Mouse (Mus musculus) lung, postnatal 0 days (tissue): ENCODE results near the gene Slc6a9. TPM values are rescaled to one million over a fixed set of nuclear protein-coding genes. Genes with fewer than 3 reads are reported as not detected.

Experiments
- ATAC-seq: fragments of 200-750 bp; cut with Nextera tagmentation; 2 replicates; pipeline ENCODE4 v1.8.0; 2017; ENCODE audit warnings: moderate library complexity
- DNase-seq: peaks from one replicate; pipeline ENCODE4 v3.0.0-alpha.2; 2016; ENCODE audit warnings: low spot score
- H3K27ac ChIP-seq: fragments of 300-500 bp; sonication (generic); 2 replicates; pipeline ENCODE4 v1.5.1; 2014; ENCODE audit warnings: antibody characterized with exemption, mild to moderate bottlenecking, low read length, mixed read lengths
- H3K27me3 ChIP-seq: fragments of 300-500 bp; sonication (generic); replicated peaks from 2 replicates; pipeline ENCODE4 v1.6.1; 2014; ENCODE audit warnings: low read length, mixed read lengths; ENCODE audit not compliant: insufficient read depth
- H3K36me3 ChIP-seq: fragments of 300-500 bp; sonication (generic); 2 replicates; pipeline ENCODE4 v1.6.1; 2014; ENCODE audit warnings: low read length, mixed read lengths; ENCODE audit not compliant: insufficient read depth
- H3K4me1 ChIP-seq: fragments of 300-500 bp; sonication (generic); 2 replicates; pipeline ENCODE4 v1.6.1; 2014; ENCODE audit warnings: antibody characterized with exemption, low read depth, low read length, mixed read lengths; ENCODE audit not compliant: insufficient read depth
- H3K4me2 ChIP-seq: fragments of 300-500 bp; sonication (generic); replicated peaks from 2 replicates; pipeline ENCODE4 v1.6.1; 2014; ENCODE audit warnings: low read depth, mild to moderate bottlenecking, low read length, moderate library complexity, mixed read lengths
- H3K4me3 ChIP-seq: fragments of 300-500 bp; sonication (generic); 2 replicates; pipeline ENCODE4 v1.5.1; 2014; ENCODE audit warnings: low read depth, low read length
- H3K9ac ChIP-seq: fragments of 300-500 bp; sonication (generic); replicated peaks from 2 replicates; pipeline ENCODE4 v1.6.1; 2014; ENCODE audit warnings: low read depth, mild to moderate bottlenecking
- H3K9me3 ChIP-seq: fragments of 300-500 bp; sonication (generic); 2 replicates; pipeline ENCODE4 v1.6.1; 2016; ENCODE audit warnings: low read length, mixed read lengths
- CTCF ChIP-seq: IDR thresholded peaks from 2 replicates; pipeline ENCODE4 v1.5.1; 2016; ENCODE audit warnings: antibody characterized with exemption, mild to moderate bottlenecking
- EP300 ChIP-seq: IDR thresholded peaks from 2 replicates; pipeline ENCODE4 v1.6.1; 2016; ENCODE audit warnings: antibody characterized with exemption, mild to moderate bottlenecking, control low read depth
- WGBS: fragments of 180-500 bp; shearing (Covaris S2); extraction: QIAGEN DNeasy Blood & Tissue Kit; methylation state at CpG from one replicate; pipeline ENCODE4 v1.1.7; 2014; 5-methylcytosine and 5-hydroxymethylcytosine counted together
- polyA plus RNA-seq: library from polyadenylated mRNA; unstranded; fragments of >200 nt; fragmentation: Nextera tagmentation; extraction: Ambion mirVana; gene quantifications from 2 replicates; pipeline ENCODE4 v1.2.1, GENCODE M21; 2015

The Slc6a9 gene
- polyA plus RNA-seq, 1 experiment from 2014 or later, result 19.1 TPM

GRCm38 (mm10) chr4:117898111-117898510 lies 63.8 kb downstream of the Slc6a9 start:
- peak; percentile 90 for ATAC-seq

GRCm38 (mm10) chr4:117904094-117904493 lies 69.8 kb downstream of the Slc6a9 start:
- 88% methylated on average over 10 of the region's 10 CpGs for WGBS
- no peak for ATAC-seq
- no peak overlapping the region for H3K4me2 ChIP-seq

More at GRCm38 (mm10) chr4:117898111-117898510, 63.8 kb downstream of the Slc6a9 start:
- Histone ChIP-seq H3K36me3 (peaks cover 28% of the 10 kb centered on the region), H3K4me1 (no peaks in the 10 kb centered on the region), H3K27ac (no peak overlapping the region), H3K4me3 (no peak overlapping the region), H3K4me2 (no peak overlapping the region), H3K9me3 (no peaks in the 10 kb centered on the region), H3K9ac (no peak overlapping the region), H3K27me3 (no peaks in the 10 kb centered on the region)
- DNase-seq, result peak; percentile 81
- peak; percentile 86 for TF ChIP-seq EP300
- no peak for TF ChIP-seq CTCF
- whole genome bisulfite sequencing, result 49% methylated on average over 3 of the region's 3 CpGs

GRCm38 (mm10) chr4:117904761-117905160 lies 70.5 kb downstream of the Slc6a9 start:
- Histone ChIP-seq H3K4me3 (no peak overlapping the region), H3K36me3 (peaks cover 24% of the 10 kb centered on the region), H3K9me3 (no peaks in the 10 kb centered on the region), H3K4me1 (peaks cover 9% of the 10 kb centered on the region; the same call in 1 of the 2 replicates), H3K27me3 (no peaks in the 10 kb centered on the region), H3K27ac (no peak overlapping the region), H3K9ac (no peak overlapping the region), H3K4me2 (no peak overlapping the region)
- no peak for DNase-seq
- 87% methylated on average over 8 of the region's 8 CpGs for WGBS
- ATAC-seq, result no peak
- no peak for TF ChIP-seq CTCF
- no peak for TF ChIP-seq EP300

More at GRCm38 (mm10) chr4:117904094-117904493, 69.8 kb downstream of the Slc6a9 start:
- Histone ChIP-seq H3K36me3 (peaks cover 31% of the 10 kb centered on the region), H3K4me3 (no peak overlapping the region), H3K27ac (no peak overlapping the region), H3K9me3 (no peaks in the 10 kb centered on the region), H3K4me1 (peaks cover 7% of the 10 kb centered on the region; the same call in 1 of the 2 replicates), H3K27me3 (no peaks in the 10 kb centered on the region), H3K9ac (no peak overlapping the region)
- no peak for DNase-seq
- TF ChIP-seq EP300 (no peak), CTCF (no peak)

GRCm38 (mm10) chr4:117906196-117906595 lies 71.9 kb downstream of the Slc6a9 start:
- H3K4me2 ChIP-seq, result no peak overlapping the region
- peaks cover 9% of the 10 kb centered on the region; the same call in 1 of the 2 replicates for H3K4me1 ChIP-seq
- no peak overlapping the region for H3K27ac ChIP-seq
- H3K9me3 ChIP-seq, result no peaks in the 10 kb centered on the region
- peak; percentile 92 for ATAC-seq
- H3K27me3 ChIP-seq, result no peaks in the 10 kb centered on the region
- H3K4me3 ChIP-seq, result no peak overlapping the region
- 46% methylated on average over 3 of the region's 3 CpGs for WGBS
- no peak overlapping the region for H3K9ac ChIP-seq
- H3K36me3 ChIP-seq, result peaks cover 18% of the 10 kb centered on the region
- peak; percentile 91 for TF ChIP-seq EP300
- TF ChIP-seq CTCF, result no peak
- DNase-seq, result peak; percentile 88

- no peak for ATAC-seq
- Histone ChIP-seq H3K4me3 (no peak overlapping the region), H3K9me3 (no peaks in the 10 kb centered on the region), H3K36me3 (no peaks in the 10 kb centered on the region; the same call in 1 of the 2 replicates), H3K9ac (no peak overlapping the region), H3K4me2 (no peak overlapping the region), H3K27me3 (no peaks in the 10 kb centered on the region), H3K27ac (no peak overlapping the region), H3K4me1 (peaks cover 21% of the 10 kb centered on the region; the same call in 1 of the 2 replicates)
- WGBS, result 71% methylated on average over 8 of the region's 8 CpGs
- DNase-seq, result no peak
- no peak for TF ChIP-seq CTCF
- no peak for TF ChIP-seq EP300
These were observed 74.6 kb downstream of the Slc6a9 start for GRCm38 (mm10) chr4:117908834-117909453.

GRCm38 (mm10) chr4:117912131-117912561 lies 77.8 kb downstream of the Slc6a9 start:
- Histone ChIP-seq H3K4me3 (no peak overlapping the region), H3K4me2 (no peak overlapping the region), H3K9ac (no peak overlapping the region), H3K4me1 (peaks cover 27% of the 10 kb centered on the region; the same call in 1 of the 2 replicates), H3K9me3 (no peaks in the 10 kb centered on the region), H3K36me3 (no peaks in the 10 kb centered on the region), H3K27me3 (no peaks in the 10 kb centered on the region), H3K27ac (no peak overlapping the region)
- ATAC-seq (no peak), DNase-seq (no peak)
- 92% methylated on average over 13 of the region's 13 CpGs for WGBS
- no peak for TF ChIP-seq EP300
- TF ChIP-seq CTCF, result no peak
